Mouse (Mus musculus) right cerebral cortex, postnatal 14 days (tissue): ENCODE data around the gene Fgfr2.
"Not testable (repeated sequence)": the region's sequence is repeated elsewhere in the genome, so short reads cannot be mapped to it uniquely, and the experiment has no call there.

Source experiments
- DNase-seq: peaks from one replicate; pipeline ENCODE4 v3.0.0; 2022

Fgfr2 gene

GRCm38 (mm10) chr7:132556575-132556974 is 566.6 kb downstream of the Fgfr2 start:
- DNase-seq = no peak

GRCm38 (mm10) chr7:132555911-132556310 is 567.2 kb downstream of the Fgfr2 start:
- DNase-seq = no peak

- no peak for DNase-seq
Observed at GRCm38 (mm10) chr7:132554091-132554490, 569.1 kb downstream of the Fgfr2 start.

- peak; percentile 99 for DNase-seq
Observed at GRCm38 (mm10) chr7:132551351-132552126, 571.6 kb downstream of the Fgfr2 start.

GRCm38 (mm10) chr7:132547126-132547525 is 576.0 kb downstream of the Fgfr2 start:
- no peak for DNase-seq

- DNase-seq = no peak
Observed at GRCm38 (mm10) chr7:132542427-132542826, 580.7 kb downstream of the Fgfr2 start.

GRCm38 (mm10) chr7:132541566-132541965 is 581.6 kb downstream of the Fgfr2 start:
- no peak for DNase-seq

GRCm38 (mm10) chr7:132540597-132540996 is 582.6 kb downstream of the Fgfr2 start:
- DNase-seq = no peak

- DNase-seq = no peak
Observed at GRCm38 (mm10) chr7:132529206-132529605, 593.9 kb downstream of the Fgfr2 start.

- no peak for DNase-seq
Observed at GRCm38 (mm10) chr7:132513419-132513982, 609.6 kb downstream of the Fgfr2 start.

GRCm38 (mm10) chr7:132509110-132509509 is 614.0 kb downstream of the Fgfr2 start:
- peak; percentile 7 for DNase-seq

GRCm38 (mm10) chr7:132507361-132507760 is 615.8 kb downstream of the Fgfr2 start:
- peak; percentile 22 for DNase-seq

GRCm38 (mm10) chr7:132506226-132506625 is 616.9 kb downstream of the Fgfr2 start:
- DNase-seq = no peak

- not testable (repeated sequence) for DNase-seq
Observed at GRCm38 (mm10) chr7:132502445-132502844, 620.7 kb downstream of the Fgfr2 start.

GRCm38 (mm10) chr7:132497142-132497541 is 626.0 kb downstream of the Fgfr2 start:
- no peak for DNase-seq

GRCm38 (mm10) chr7:132494263-132494662 is 628.9 kb downstream of the Fgfr2 start:
- no peak for DNase-seq

- DNase-seq = no peak
Observed at GRCm38 (mm10) chr7:132493632-132494031, 629.5 kb downstream of the Fgfr2 start.

GRCm38 (mm10) chr7:132491902-132492301 is 631.2 kb downstream of the Fgfr2 start:
- DNase-seq = no peak

- DNase-seq = no peak
Observed at GRCm38 (mm10) chr7:132487361-132487760, 635.8 kb downstream of the Fgfr2 start.

GRCm38 (mm10) chr7:132486403-132487178 is 636.6 kb downstream of the Fgfr2 start:
- no peak for DNase-seq

- DNase-seq = no peak
Observed at GRCm38 (mm10) chr7:132484424-132484823, 638.7 kb downstream of the Fgfr2 start.

GRCm38 (mm10) chr7:132480696-132481306 is 642.3 kb downstream of the Fgfr2 start:
- DNase-seq = no peak

- no peak for DNase-seq
Observed at GRCm38 (mm10) chr7:132478295-132478809, 644.8 kb downstream of the Fgfr2 start.
